Mouse (Mus musculus) spleen, adult 2 months (tissue): ENCODE results near the gene 2010300C02Rik.

Source experiments
- CTCF ChIP-seq: fragments of 200-500 bp; IDR thresholded peaks from 2 replicates; pipeline ENCODE4 v1.5.1; 2011; ENCODE audit warnings: mild to moderate bottlenecking, inconsistent platforms; ENCODE audit not compliant: insufficient read depth, insufficient read length, insufficient replicate concordance; ENCODE audit errors: extremely low read depth
- POLR2A ChIP-seq: fragments of 200-500 bp; IDR thresholded peaks from 2 replicates; pipeline ENCODE4 v1.6.1; 2011; ENCODE audit warnings: low read depth, low read length, inconsistent platforms

GRCm38 (mm10) chr1:37611032-37611431, 108.9 kb downstream of the 2010300C02Rik start:
- TF ChIP-seq CTCF (no peak), POLR2A (no peak)
